Mouse (Mus musculus) midbrain, embryonic 16.5 days (tissue): ENCODE data around the gene Pde4b. TPM values are rescaled to one million over a fixed set of nuclear protein-coding genes. Genes with fewer than 3 reads are reported as not detected.

Experiments
- polyA plus RNA-seq: library from polyadenylated mRNA; unstranded; fragments of >200 nt; fragmentation: Nextera tagmentation; extraction: Ambion mirVana; gene quantifications from 2 replicates; pipeline ENCODE4 v1.2.1, GENCODE M21; 2015

Pde4b gene
- polyA plus RNA-seq, 1 experiment from 2014 or later = 64.5 TPM

Other genes starting within 250 kb of the Pde4b start
- not detected in 2 replicates for gene B020004J07Rik, start 243.5 kb upstream of the Pde4b start, polyA plus RNA-seq
- not detected in 2 replicates for gene C130073F10Rik, start 193.8 kb upstream of the Pde4b start, polyA plus RNA-seq
- not detected in 2 replicates for gene Gm12800, start 178.4 kb upstream of the Pde4b start, polyA plus RNA-seq
- gene Gm12794, start 147.1 kb upstream of the Pde4b start, polyA plus RNA-seq = not detected in 2 replicates
- not detected in 2 replicates for gene Gm12790, start 106.5 kb upstream of the Pde4b start, polyA plus RNA-seq
- not detected in 2 replicates for gene Gm12789, start 100.9 kb upstream of the Pde4b start, polyA plus RNA-seq